Mouse (Mus musculus) thymus, postnatal 14 days (tissue): Measurements from ENCODE around the gene Ern2.

Experiments used
- DNase-seq: peaks from one replicate; pipeline ENCODE4 v3.0.0; 2021

The Ern2 gene

GRCm38 (mm10) chr7:122186043-122186442 lies at the start of gene Ern2:
Ern2 (minus strand) TSS chr7:122186207.
- no peak for DNase-seq

DNA sequence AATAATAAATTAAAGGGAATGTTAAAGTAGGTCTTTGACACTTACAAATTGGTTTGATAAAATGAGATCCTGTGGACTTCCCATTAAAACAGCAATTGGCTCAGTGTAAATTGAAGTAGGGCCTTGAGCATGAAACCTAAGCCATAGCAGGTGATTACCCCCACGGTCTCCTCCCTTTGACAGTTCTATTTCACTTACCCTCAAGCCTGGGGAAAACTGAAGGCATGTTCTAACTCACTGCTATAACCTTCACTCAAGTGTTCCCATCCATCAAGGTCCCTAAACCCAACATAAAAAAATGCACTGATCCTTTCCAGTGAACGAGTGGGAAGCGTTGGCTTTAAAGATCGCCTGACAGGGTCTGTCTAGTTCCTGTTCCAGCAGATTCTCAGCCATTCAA lies 44.9 kb upstream of the Ern2 start:
- no peak for DNase-seq

GRCm38 (mm10) chr7:122229916-122230315 lies 43.9 kb upstream of the Ern2 start:
- DNase-seq, result no peak

DNA sequence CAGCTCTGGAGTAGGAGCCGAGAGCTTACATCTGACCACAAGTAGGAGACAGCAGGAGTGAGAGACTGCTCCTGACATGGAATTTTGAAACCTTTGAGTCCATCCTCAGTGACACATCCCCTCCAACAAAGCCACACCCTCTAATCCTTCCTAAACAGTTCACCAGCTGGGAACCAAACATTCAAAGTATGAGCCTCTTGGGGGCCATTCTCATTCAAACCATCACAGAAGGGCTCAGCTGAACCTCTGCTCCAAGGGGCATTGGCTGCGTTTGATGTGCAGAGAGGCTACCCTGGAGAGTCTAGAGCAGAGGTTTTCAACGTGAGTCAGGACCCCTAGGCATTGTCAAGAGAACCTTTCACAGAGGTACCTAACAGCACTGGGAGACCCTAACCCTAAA lies 43.3 kb upstream of the Ern2 start:
- no peak for DNase-seq

GRCm38 (mm10) chr7:122226744-122227143 lies 40.7 kb upstream of the Ern2 start:
- no peak for DNase-seq

GRCm38 (mm10) chr7:122226020-122226742 lies 40.2 kb upstream of the Ern2 start:
- no peak for DNase-seq

DNA sequence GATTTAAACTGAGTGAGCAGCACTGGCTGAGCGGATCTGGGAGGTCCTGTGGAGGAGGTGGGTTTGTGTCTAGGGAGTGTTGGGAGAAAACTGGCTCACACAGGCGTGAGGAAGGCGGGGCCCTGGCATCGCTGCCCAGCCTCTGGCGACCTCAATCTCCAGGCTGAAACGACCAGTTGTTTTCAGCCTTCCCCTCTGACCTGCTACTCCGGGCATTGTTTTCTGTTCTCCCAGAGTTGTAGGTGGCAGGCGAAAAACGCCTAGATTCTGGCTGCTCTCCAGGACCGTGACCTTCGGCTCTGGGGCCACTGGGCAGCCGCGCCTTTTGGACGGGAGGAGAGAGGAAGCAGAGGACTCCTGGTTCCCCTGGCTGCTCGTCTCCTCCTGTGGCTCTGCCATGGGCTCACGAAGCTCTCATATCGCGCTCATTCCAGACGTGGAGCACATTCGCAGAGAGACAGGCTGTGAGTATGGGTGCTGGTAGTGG lies 33.4 kb upstream of the Ern2 start, which contains the start of gene Chp2:
Gene Chp2, plus strand, starts transcription at position 182 of the 487 bp plus-strand sequence.
- DNase-seq, result no peak

GRCm38 (mm10) chr7:122208276-122209021 lies 22.4 kb upstream of the Ern2 start:
- DNase-seq, result no peak

- no peak for DNase-seq
Measured at GRCm38 (mm10) chr7:122206121-122206520, 20.1 kb upstream of the Ern2 start.

DNA sequence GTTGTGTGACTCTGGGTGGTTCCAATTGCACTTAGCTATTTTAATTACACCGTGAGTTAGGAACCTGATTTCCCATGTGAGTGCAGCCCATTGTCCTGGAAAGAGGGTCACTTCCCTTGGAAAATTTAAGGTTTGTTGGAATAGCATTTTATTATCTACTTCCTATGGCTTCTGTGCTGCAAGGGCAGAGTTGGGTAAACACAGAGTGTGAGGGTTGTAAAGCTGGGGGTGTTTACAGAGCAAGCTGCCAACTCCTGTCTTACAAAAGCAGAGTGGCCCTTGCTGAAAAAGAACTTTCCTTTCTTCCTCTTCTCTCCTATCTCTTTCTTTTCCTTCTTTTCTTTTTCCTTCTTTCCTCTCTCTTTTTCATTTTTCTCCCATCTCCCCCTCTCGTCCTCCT lies 17.9 kb upstream of the Ern2 start:
- no peak for DNase-seq

- peak; percentile 28 for DNase-seq
Measured at GRCm38 (mm10) chr7:122199296-122199695, 13.3 kb upstream of the Ern2 start.

- peak; percentile 66 for DNase-seq
Measured at GRCm38 (mm10) chr7:122197306-122197705, 11.3 kb upstream of the Ern2 start.

DNA sequence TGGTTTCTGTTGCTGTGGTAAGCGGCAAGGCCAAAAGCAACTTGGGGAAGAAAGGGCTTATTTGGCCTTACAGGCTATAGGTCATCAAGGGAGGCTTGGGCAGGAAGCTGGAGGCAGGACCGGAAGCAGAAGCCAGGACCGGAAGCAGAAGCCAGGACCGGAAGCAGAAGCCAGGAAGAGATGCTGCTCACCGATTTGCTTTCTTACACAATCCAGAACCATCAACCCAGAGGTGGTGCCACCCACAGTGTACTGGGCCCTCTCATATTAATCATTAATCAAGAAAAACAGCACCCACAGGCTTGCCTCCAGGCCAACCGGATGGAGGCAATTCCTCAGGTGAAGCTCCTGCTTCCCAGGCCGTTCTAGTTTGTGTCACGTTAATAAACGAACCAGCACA lies 10.8 kb upstream of the Ern2 start:
- no peak for DNase-seq

GRCm38 (mm10) chr7:122193919-122194318 lies 7.9 kb upstream of the Ern2 start:
- DNase-seq, result no peak

DNA sequence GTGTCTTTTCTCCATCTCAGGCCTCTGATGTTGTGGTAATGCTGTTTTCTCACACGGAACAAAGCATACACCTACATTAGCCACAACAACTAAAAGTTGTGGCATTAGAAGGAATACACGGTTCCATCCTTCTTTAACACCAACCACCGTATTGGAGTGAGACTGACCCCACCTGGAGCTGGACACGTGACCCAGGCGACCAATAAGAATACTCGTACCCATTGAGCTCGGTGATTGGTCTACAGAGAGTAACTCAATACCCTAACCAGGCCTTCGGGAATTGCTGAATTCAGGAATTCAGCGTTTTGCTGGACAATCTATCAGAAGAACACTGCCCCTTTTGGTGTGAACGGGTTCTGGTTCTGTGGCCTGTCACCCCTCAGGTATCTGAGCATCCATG lies 5.1 kb upstream of the Ern2 start:
- DNase-seq, result no peak

DNA sequence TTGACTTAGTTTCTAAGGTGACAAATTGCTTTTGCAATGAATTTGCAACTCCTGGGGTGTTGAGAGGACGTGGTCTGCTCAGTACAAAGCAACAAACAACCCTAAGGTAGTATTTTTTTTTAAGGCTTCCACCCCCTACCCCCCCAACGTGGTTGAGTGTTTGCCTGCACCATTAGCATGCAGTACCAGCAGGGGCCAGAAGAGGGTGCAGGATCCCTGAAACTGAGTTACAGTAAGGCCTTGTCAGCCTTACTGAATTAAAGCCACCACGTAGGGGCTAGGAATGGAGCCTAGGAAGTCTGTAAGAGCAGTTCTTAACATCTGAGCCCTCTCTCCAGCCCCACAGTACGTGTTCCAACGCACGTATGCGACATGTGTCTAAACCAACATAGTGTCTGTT lies 3.5 kb upstream of the Ern2 start:
- DNase-seq, result peak; percentile 61

DNA sequence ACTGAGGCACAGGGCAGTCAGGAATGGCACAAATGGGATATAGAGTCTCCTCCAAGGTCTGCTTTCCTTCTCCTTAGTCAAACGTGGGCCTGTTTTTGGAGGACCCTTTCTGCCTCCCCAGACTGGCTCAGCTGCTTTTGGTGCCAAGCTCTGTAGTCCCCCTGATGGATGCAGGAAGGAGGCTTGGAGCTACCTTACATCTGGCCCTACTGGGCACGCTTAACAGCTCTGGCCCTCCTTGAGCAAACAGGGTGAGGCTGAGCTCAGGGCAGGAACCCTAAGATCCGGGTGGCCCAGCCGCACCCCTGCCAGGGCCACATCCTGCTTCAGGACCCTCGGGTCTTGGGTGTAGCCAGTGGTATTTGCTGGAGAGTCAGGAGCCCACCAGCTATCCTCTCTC lies 1.4 kb downstream of the Ern2 start:
- no peak for DNase-seq

GRCm38 (mm10) chr7:122180720-122181119 lies 5.3 kb downstream of the Ern2 start:
- DNase-seq, result no peak

DNA sequence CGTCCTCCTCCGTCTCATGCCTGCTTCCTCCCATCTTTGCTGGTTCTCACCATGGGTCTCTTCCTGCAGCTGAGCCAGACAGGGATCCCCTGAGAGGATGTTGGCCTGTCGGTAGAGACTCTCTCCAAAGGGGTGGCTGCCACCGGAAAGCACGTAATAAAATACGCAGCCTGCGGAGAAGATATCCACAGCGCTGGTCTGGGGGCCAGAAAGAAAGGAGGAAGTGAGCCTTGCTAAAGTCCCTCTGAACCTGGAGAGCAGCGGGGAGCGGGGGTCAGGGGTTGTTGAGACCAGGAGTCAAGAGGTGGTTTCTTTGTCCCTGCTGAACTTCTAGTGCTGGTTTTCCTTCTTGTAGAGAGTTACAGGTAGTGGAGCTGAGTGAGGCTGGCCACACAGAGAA lies 14.4 kb downstream of the Ern2 start:
- no peak for DNase-seq

DNA sequence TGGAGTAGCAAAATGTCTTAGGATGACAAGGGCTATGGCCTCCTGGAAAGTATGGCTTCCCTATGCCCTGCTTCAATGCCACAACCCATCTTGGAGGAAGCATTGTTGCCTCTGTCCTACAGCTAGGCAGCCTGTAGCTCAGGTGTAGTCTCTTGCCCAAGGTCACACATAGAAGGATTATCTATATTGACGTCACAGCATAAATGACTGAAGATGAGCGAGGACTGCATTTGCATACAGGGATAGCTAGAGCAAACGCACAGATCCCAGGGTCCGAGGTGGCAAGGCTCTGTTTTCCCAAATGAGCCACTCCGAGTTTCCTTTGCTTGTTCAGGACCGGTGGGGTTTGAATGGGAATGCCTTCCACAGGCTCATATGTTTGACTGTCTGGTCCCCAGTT lies 15.3 kb downstream of the Ern2 start:
- DNase-seq, result no peak

DNA sequence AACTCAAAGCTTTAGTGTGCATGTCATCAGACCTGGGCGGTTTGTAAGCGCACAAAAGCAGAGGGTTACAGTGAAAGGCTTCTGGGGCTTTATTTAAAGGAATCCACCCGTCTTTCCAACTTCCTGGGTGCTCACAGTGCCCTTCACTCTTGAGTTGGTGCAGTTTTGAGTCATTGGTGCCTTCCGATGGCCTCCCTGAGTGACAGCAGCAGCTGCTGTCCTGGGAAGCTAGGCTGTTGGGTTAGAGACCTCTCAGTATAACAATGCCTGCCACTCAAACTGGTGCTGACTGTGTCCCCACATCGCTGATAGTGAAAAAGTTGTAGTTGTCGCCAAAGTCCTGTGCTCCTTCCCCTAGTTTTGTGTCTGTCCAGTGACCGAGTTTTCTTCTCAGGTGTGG lies 18.8 kb downstream of the Ern2 start:
- no peak for DNase-seq

DNA sequence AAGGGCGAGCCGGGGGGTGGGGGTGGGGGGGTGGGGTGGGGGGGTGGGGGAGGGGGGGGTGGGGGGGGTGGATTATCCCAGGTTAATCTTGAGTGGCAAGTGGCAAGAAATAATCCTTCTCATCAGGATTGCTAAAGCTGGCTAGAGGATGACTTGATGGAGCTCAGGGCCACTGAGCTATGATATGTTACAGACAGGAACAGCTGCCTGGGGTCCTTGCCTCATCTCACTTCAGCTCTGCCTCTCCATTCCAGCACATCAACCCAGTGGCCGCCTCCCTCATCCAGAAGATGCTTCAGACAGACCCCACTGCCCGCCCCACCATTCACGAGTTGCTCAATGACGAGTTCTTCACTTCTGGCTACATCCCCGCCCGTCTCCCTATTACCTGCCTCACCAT lies 22.2 kb downstream of the Ern2 start:
- DNase-seq, result no peak

DNA sequence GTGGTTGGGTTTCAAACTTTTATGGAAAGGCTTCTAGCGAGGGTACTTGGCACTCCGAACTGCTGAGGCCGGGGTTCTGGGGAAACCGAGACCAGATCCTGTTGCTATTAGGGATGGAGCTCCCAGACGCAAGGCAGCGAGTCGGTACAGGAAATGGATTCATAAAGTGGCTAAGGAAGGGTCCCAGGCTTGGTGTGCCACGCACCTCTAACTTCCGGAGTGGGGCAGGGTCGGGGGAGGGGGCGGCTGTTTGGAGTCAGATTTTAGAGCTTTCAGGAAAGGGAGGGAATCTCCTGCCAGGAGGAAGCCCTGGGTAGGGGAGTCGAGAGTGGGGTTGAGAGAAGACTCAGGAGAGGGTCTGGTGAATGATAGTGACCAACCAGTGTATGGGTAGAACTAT lies 26.0 kb downstream of the Ern2 start:
- DNase-seq, result peak; percentile 38
